Comparison of ENCODE assay signal across 22 mouse cellular contexts in genomic region chr14:29340728-29341127, GRCm38 (mm10).
DNase-seq lines count a peak whose midpoint lies in the region; ATAC-seq and TF ChIP-seq lines count a peak whose summit lies in the region.
"Had no signal": no experiment of that assay in that cellular context is flagged by ENCODE, and none has a peak within 500 bp of the region (broad histone marks: within the 10 kb centered on the region; RNA-seq: fewer than 3 reads in every experiment).

No protein-coding gene starts in this region.

- no peak overlapping the region for H3K4me3 ChIP-seq in forebrain, embryonic 12.5 days (replicated peaks)
- no peak overlapping the region for H3K4me3 ChIP-seq in forebrain, embryonic 15.5 days
- no peak overlapping the region for H3K4me3 ChIP-seq in midbrain, embryonic 12.5 days
- no peak overlapping the region for H3K4me3 ChIP-seq in midbrain, postnatal 0 days (ENCODE audit: low read depth, low read length)
- H3K4me3 ChIP-seq in hindbrain, embryonic 16.5 days (ENCODE audit: low read length) = no peak overlapping the region
- H3K4me3 ChIP-seq: gastrocnemius, adult 2 months; heart, embryonic 12.5 days; left cerebral cortex, adult 2 months; limb, embryonic 10.5 days had no signal

- ATAC-seq in forebrain, embryonic 12.5 days (ENCODE audit: low FRiP score) = peak; percentile 30; the same call in 1 of the 2 replicates
- no peak for ATAC-seq in forebrain, embryonic 15.5 days (replicated peaks)
- ATAC-seq in midbrain, embryonic 12.5 days (ENCODE audit: low FRiP score, low read depth) = no peak
- ATAC-seq in midbrain, postnatal 0 days (ENCODE audit: low FRiP score) = no peak
- 0 out of 2 replicates have a peak, but pooled peaks have one; percentile 45 for ATAC-seq in hindbrain, embryonic 16.5 days
- ATAC-seq: inflammation-experienced regulatory T-cells, adult 6 months; liver, postnatal 0 days had no signal

- H3K9ac ChIP-seq in forebrain, embryonic 12.5 days = no peak overlapping the region
- no peak overlapping the region for H3K9ac ChIP-seq in forebrain, embryonic 15.5 days (replicated peaks)
- no peak overlapping the region for H3K9ac ChIP-seq in midbrain, embryonic 12.5 days (replicated peaks)
- no peak overlapping the region for H3K9ac ChIP-seq in midbrain, postnatal 0 days (replicated peaks; ENCODE audit: low read length, poor library complexity, severe bottlenecking)
- no peak overlapping the region for H3K9ac ChIP-seq in hindbrain, embryonic 16.5 days (ENCODE audit: low read depth, low read length)
- H3K9ac ChIP-seq: heart, embryonic 12.5 days; liver, postnatal 0 days had no signal

- H3K4me1 ChIP-seq in forebrain, embryonic 12.5 days = peaks cover 12% of the 10 kb centered on the region
- peaks cover 10% of the 10 kb centered on the region; the same call in 1 of the 2 replicates for H3K4me1 ChIP-seq in forebrain, embryonic 15.5 days
- H3K4me1 ChIP-seq in midbrain, embryonic 12.5 days = peaks cover 9% of the 10 kb centered on the region
- H3K4me1 ChIP-seq in midbrain, postnatal 0 days (ENCODE audit: insufficient read depth, low read length) = peaks cover 3% of the 10 kb centered on the region; the same call in 1 of the 2 replicates
- no peaks in the 10 kb centered on the region for H3K4me1 ChIP-seq in hindbrain, embryonic 16.5 days (ENCODE audit: control insufficient read depth, insufficient read depth, low read depth, low read length)
- H3K4me1 ChIP-seq: heart, embryonic 12.5 days had no signal

- H3K4me2 ChIP-seq in forebrain, embryonic 12.5 days = no peak overlapping the region
- no peak overlapping the region for H3K4me2 ChIP-seq in forebrain, embryonic 15.5 days (replicated peaks)
- H3K4me2 ChIP-seq in midbrain, embryonic 12.5 days (replicated peaks) = no peak overlapping the region
- H3K4me2 ChIP-seq in midbrain, postnatal 0 days (ENCODE audit: low read depth, low read length, poor library complexity, severe bottlenecking) = no peak overlapping the region
- H3K4me2 ChIP-seq in hindbrain, embryonic 16.5 days (ENCODE audit: low read length) = no peak overlapping the region
- H3K4me2 ChIP-seq: heart, embryonic 12.5 days had no signal

- WGBS in forebrain, embryonic 12.5 days = 15% methylated on average over 5 of the region's 5 CpGs
- 5% methylated on average over 5 of the region's 5 CpGs for WGBS in forebrain, embryonic 15.5 days
- WGBS in midbrain, embryonic 12.5 days = 40% methylated on average over 5 of the region's 5 CpGs
- whole genome bisulfite sequencing in midbrain, postnatal 0 days = 29% methylated on average over 5 of the region's 5 CpGs
- 34% methylated on average over 5 of the region's 5 CpGs for WGBS in hindbrain, embryonic 16.5 days

- no peaks in the 10 kb centered on the region for H3K27me3 ChIP-seq in forebrain, embryonic 12.5 days
- H3K27me3 ChIP-seq in forebrain, embryonic 15.5 days = no peaks in the 10 kb centered on the region
- no peaks in the 10 kb centered on the region; the same call in 1 of the 2 replicates for H3K27me3 ChIP-seq in midbrain, embryonic 12.5 days
- no peaks in the 10 kb centered on the region for H3K27me3 ChIP-seq in midbrain, postnatal 0 days (ENCODE audit: insufficient read depth, low read length)
- H3K27me3 ChIP-seq in hindbrain, embryonic 16.5 days (replicated peaks; ENCODE audit: control insufficient read depth, insufficient read depth, low read length) = no peaks in the 10 kb centered on the region
- H3K27me3 ChIP-seq: heart, embryonic 12.5 days had no signal

- no peaks in the 10 kb centered on the region for H3K9me3 ChIP-seq in forebrain, embryonic 12.5 days
- no peaks in the 10 kb centered on the region for H3K9me3 ChIP-seq in forebrain, embryonic 15.5 days
- H3K9me3 ChIP-seq in midbrain, embryonic 12.5 days = no peaks in the 10 kb centered on the region
- no peaks in the 10 kb centered on the region for H3K9me3 ChIP-seq in midbrain, postnatal 0 days (ENCODE audit: low read length)
- no peaks in the 10 kb centered on the region for H3K9me3 ChIP-seq in hindbrain, embryonic 16.5 days (ENCODE audit: control insufficient read depth, low read length)
- H3K9me3 ChIP-seq: limb, embryonic 10.5 days had no signal

- H3K27ac ChIP-seq in forebrain, embryonic 12.5 days = peak overlapping the region; percentile 66
- H3K27ac ChIP-seq in forebrain, embryonic 15.5 days (replicated peaks) = no peak overlapping the region; the same call in 1 of the 2 replicates
- peak overlapping the region; percentile 73 for H3K27ac ChIP-seq in midbrain, embryonic 12.5 days (replicated peaks)
- no peak overlapping the region for H3K27ac ChIP-seq in midbrain, postnatal 0 days (ENCODE audit: low read depth, low read length)
- H3K27ac ChIP-seq in hindbrain, embryonic 16.5 days (ENCODE audit: low read depth, low read length) = 0 out of 2 replicates have a peak overlapping the region, but pooled peaks have one; percentile 2
- H3K27ac ChIP-seq: gastrocnemius, adult 2 months; left cerebral cortex, adult 2 months; limb, embryonic 10.5 days had no signal

- H3K36me3 ChIP-seq in forebrain, embryonic 12.5 days (replicated peaks) = no peaks in the 10 kb centered on the region
- H3K36me3 ChIP-seq in forebrain, embryonic 15.5 days = no peaks in the 10 kb centered on the region
- H3K36me3 ChIP-seq in midbrain, embryonic 12.5 days = no peaks in the 10 kb centered on the region
- no peaks in the 10 kb centered on the region for H3K36me3 ChIP-seq in midbrain, postnatal 0 days (ENCODE audit: insufficient read depth, low read length)
- no peaks in the 10 kb centered on the region for H3K36me3 ChIP-seq in hindbrain, embryonic 16.5 days (ENCODE audit: control insufficient read depth, insufficient read depth, low read length)
- H3K36me3 ChIP-seq: heart, embryonic 12.5 days; limb, embryonic 10.5 days had no signal

- no peak for DNase-seq in midbrain, postnatal 0 days (ENCODE audit: low spot score)
- DNase-seq in thymus, postnatal 4 days = no peak
- no peak for DNase-seq in cerebellum, adult 11 months
- DNase-seq: adrenal gland, postnatal 25 days; B cell, adult 2 months; cerebellum, adult 2 months; gastrocnemius, adult 2 months; heart, postnatal 14 days; kidney, adult 9 months; kidney, postnatal 36 days; liver, postnatal 0 days; lung, postnatal 10 days; right cerebral cortex, postnatal 4 days; thymus, adult 2 months had no signal

- TF ChIP-seq CTCF in midbrain, postnatal 0 days (IDR thresholded peaks at IDR 0.05) = no peak

Comparison
In these comparisons a context has a peak if more than half of its experiments do, and no peak if none do; other contexts are left out.
1. ATAC-seq: peak in forebrain, embryonic 12.5 days (single experiment) and hindbrain, embryonic 16.5 days (single experiment); none in forebrain, embryonic 15.5 days (single experiment), midbrain, embryonic 12.5 days (single experiment) and midbrain, postnatal 0 days (single experiment).
2. H3K27ac ChIP-seq: peak in forebrain, embryonic 12.5 days (single experiment), midbrain, embryonic 12.5 days (single experiment) and hindbrain, embryonic 16.5 days (single experiment); none in forebrain, embryonic 15.5 days (single experiment) and midbrain, postnatal 0 days (single experiment).